In the genomic region with DNA sequence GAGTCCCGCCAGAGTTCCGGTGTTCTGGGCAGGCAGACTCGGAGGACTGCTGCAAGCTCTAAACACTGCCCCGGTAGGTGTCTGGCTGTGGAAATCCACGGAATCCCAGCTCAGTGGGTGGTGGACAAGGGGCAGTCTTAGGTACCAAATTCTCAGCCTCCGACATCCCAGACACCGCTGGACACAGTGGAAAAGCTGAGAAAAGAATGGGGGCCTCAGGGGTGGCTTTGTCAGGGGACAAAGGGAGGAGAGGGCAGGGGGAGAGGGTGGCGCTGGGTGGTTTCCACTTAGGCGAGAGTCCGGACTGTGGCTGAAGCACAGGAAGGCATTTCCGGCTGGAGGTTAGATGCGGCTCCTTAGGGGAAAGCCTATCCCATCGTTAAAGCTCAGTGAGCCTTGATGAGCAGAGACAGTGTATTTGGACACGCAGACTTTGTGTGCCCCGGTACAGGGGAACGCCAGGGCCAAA, we compare ENCODE assay signal across 13 mouse cellular contexts.
A peak's percentile ranks its signal among the peaks of the same experiment; 100 is the strongest.
DNase-seq lines count a peak whose midpoint lies in the region; ATAC-seq and TF ChIP-seq lines count a peak whose summit lies in the region.
"Had no signal": no experiment of that assay in that cellular context is flagged by ENCODE, and none has a peak within 500 bp of the region (broad histone marks: within the 10 kb centered on the region; RNA-seq: fewer than 3 reads in every experiment).

No protein-coding gene starts in this region.

- DNase-seq in kidney, postnatal 0 days (ENCODE audit: low spot score), result no peak
- DNase-seq in kidney, adult 18-20 months, result no peak
- DNase-seq in right cerebral cortex, postnatal 36 days (ENCODE audit: low spot score in 2 of 2), result no peak
- no peak for DNase-seq in lung, postnatal 10 days
- no peak for DNase-seq in thymus, postnatal 36 days
- DNase-seq: gastrocnemius, postnatal 10 days; kidney, adult 8-10 months; layer of hippocampus, postnatal 36 days; right cerebral cortex, postnatal 4 days; thymus, adult 2 months had no signal

- TF ChIP-seq CTCF in kidney, postnatal 0 days (IDR thresholded peaks at IDR 0.05; ENCODE audit: low read depth), result no peak

- H3K9ac ChIP-seq in kidney, postnatal 0 days (ENCODE audit: low read depth, low read length), result no peak overlapping the region
- peak overlapping the region; percentile 59 for H3K9ac ChIP-seq in forebrain, embryonic 13.5 days
- H3K9ac ChIP-seq in limb, embryonic 13.5 days, result no peak overlapping the region
- H3K9ac ChIP-seq: liver, embryonic 15.5 days had no signal

- no peaks in the 10 kb centered on the region for H3K36me3 ChIP-seq in kidney, postnatal 0 days (ENCODE audit: insufficient read depth, low read length)
- H3K36me3 ChIP-seq in forebrain, embryonic 13.5 days (ENCODE audit: poor library complexity, severe bottlenecking), result no peaks in the 10 kb centered on the region
- no peaks in the 10 kb centered on the region for H3K36me3 ChIP-seq in limb, embryonic 13.5 days
- H3K36me3 ChIP-seq: liver, embryonic 15.5 days had no signal

- WGBS in kidney, postnatal 0 days, result 58% methylated on average over 16 of the region's 16 CpGs
- 13% methylated on average over 16 of the region's 16 CpGs for WGBS in forebrain, embryonic 13.5 days
- WGBS in limb, embryonic 13.5 days, result 60% methylated on average over 16 of the region's 16 CpGs

- H3K27me3 ChIP-seq in kidney, postnatal 0 days (ENCODE audit: insufficient read depth, low read length), result no peaks in the 10 kb centered on the region
- H3K27me3 ChIP-seq in forebrain, embryonic 13.5 days, result no peaks in the 10 kb centered on the region
- no peaks in the 10 kb centered on the region for H3K27me3 ChIP-seq in limb, embryonic 13.5 days
- H3K27me3 ChIP-seq: liver, embryonic 15.5 days had no signal

- no peaks in the 10 kb centered on the region for H3K4me1 ChIP-seq in kidney, postnatal 0 days (replicated peaks; ENCODE audit: insufficient read depth, low read length)
- H3K4me1 ChIP-seq in forebrain, embryonic 13.5 days, result 0 out of 2 replicates have a peak, but pooled peaks cover 4% of the 10 kb centered on the region
- H3K4me1 ChIP-seq in limb, embryonic 13.5 days, result no peaks in the 10 kb centered on the region
- H3K4me1 ChIP-seq: liver, embryonic 15.5 days had no signal

- H3K9me3 ChIP-seq in kidney, postnatal 0 days (replicated peaks; ENCODE audit: low read length), result no peaks in the 10 kb centered on the region
- no peaks in the 10 kb centered on the region for H3K9me3 ChIP-seq in forebrain, embryonic 13.5 days (replicated peaks)
- no peaks in the 10 kb centered on the region for H3K9me3 ChIP-seq in limb, embryonic 13.5 days
- H3K9me3 ChIP-seq: liver, embryonic 15.5 days had no signal

- H3K27ac ChIP-seq in kidney, postnatal 0 days, result no peak overlapping the region
- no peak overlapping the region for H3K27ac ChIP-seq in forebrain, embryonic 13.5 days
- H3K27ac ChIP-seq in limb, embryonic 13.5 days, result no peak overlapping the region
- H3K27ac ChIP-seq: liver, embryonic 15.5 days had no signal

- ATAC-seq in kidney, postnatal 0 days (replicated peaks; ENCODE audit: low FRiP score, low read depth), result no peak
- peak; percentile 83 for ATAC-seq in forebrain, embryonic 13.5 days
- no peak for ATAC-seq in limb, embryonic 13.5 days (ENCODE audit: low FRiP score, low read depth)

- no peak overlapping the region for H3K4me3 ChIP-seq in kidney, postnatal 0 days (replicated peaks; ENCODE audit: low read depth, low read length)
- H3K4me3 ChIP-seq in forebrain, embryonic 13.5 days, result peak overlapping the region; percentile 36
- H3K4me3 ChIP-seq in limb, embryonic 13.5 days, result no peak overlapping the region
- H3K4me3 ChIP-seq: liver, embryonic 15.5 days had no signal

- H3K4me2 ChIP-seq in kidney, postnatal 0 days (ENCODE audit: low read length), result peak overlapping the region; percentile 26
- peak overlapping the region; percentile 65 for H3K4me2 ChIP-seq in forebrain, embryonic 13.5 days
- H3K4me2 ChIP-seq in limb, embryonic 13.5 days (replicated peaks), result peak overlapping the region; percentile 27
- H3K4me2 ChIP-seq: liver, embryonic 15.5 days had no signal
